Mouse (Mus musculus): ENCODE data around the gene Top2b. TPM values are rescaled to one million over a fixed set of nuclear protein-coding genes. Genes with fewer than 3 reads are reported as not detected.

The Top2b gene
- polyA plus RNA-seq (2014; fragmentation: Nextera tagmentation; extraction: Ambion mirVana) = 161 TPM in 2 replicates

DNA sequence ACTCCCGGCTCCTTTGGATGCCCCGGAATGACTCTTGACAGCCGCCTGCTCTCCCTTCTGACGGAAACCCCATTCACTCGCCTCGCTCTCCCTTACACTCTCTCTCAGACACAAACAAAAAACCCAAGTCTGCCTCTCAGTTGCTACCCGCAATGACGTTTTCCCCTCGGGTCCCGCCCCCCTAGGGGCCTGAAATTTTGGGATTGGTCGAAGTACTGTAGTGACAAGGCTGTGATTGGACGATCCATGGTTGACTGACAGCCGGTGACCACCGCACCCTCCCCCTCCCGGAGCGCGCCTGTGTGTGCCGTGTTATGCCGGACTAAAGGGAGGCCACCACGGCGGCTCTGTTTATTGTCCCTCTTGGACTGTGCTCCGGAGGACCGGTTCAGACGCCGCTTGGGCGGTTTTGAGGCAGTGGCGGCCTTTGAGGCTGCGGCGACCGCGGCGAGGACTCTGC, at the start of gene Top2b:
Gene Top2b (plus strand): TSS at position 302 of the 460 bp plus-strand sequence.
- peak; percentile 97 for DNase-seq (ENCODE audit: low spot score)
- peaks cover 11% of the 10 kb centered on the region; the same call in 1 of the 2 replicates for H3K4me1 ChIP-seq (ENCODE audit: control insufficient read depth, insufficient read depth, low read length)
- H3K36me3 ChIP-seq (ENCODE audit: control insufficient read depth, insufficient read depth, low read length) = no peaks in the 10 kb centered on the region
- peak within 1 kb of the TSS; percentile 99 for H3K9ac ChIP-seq (ENCODE audit: low read length)
- ATAC-seq (ENCODE audit: insufficient read depth, low FRiP score, low TSS enrichment) = peak; percentile 99
- no peaks in the 10 kb centered on the region for H3K27me3 ChIP-seq (ENCODE audit: control insufficient read depth, insufficient read depth, low read length)
- H3K9me3 ChIP-seq (ENCODE audit: control insufficient read depth, low read length) = no peaks in the 10 kb centered on the region
- H3K4me3 ChIP-seq (ENCODE audit: low read depth, low read length) = peak within 1 kb of the TSS; percentile 97
- under 1% methylated on average over 32 of the region's 32 CpGs for WGBS
- peak within 1 kb of the TSS; percentile 77 for H3K4me2 ChIP-seq (ENCODE audit: low read depth)
- peak within 1 kb of the TSS; percentile 99 for H3K27ac ChIP-seq (ENCODE audit: low read depth, low read length)

DNA sequence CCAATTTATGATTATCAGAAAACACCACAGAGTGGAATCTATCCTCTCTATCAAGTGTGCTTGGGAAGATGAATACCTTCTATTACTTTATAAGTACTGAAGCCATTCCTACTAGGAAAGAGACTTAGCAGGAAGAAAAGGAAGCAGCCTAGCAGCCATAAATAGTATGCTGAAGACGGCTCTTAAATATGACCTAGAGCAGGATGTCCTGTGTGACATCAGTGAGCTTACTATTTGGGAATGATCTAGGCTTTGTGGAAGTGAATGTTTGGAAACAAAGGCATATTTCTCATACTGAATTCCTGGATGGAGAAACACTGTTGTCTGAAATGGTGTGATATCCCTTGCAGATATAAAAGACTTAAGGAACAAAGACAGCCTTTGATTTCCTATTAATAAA, 48.3 kb upstream of the Top2b start:
- H3K36me3 ChIP-seq (ENCODE audit: control insufficient read depth, insufficient read depth, low read length) = no peaks in the 10 kb centered on the region
- WGBS = 75% methylated on average over 1 of the region's 1 CpGs
- DNase-seq (ENCODE audit: low spot score) (no peak), ATAC-seq (ENCODE audit: insufficient read depth, low FRiP score, low TSS enrichment) (no peak)
- no peaks in the 10 kb centered on the region for H3K27me3 ChIP-seq (ENCODE audit: control insufficient read depth, insufficient read depth, low read length)
- no peak overlapping the region for H3K9ac ChIP-seq (ENCODE audit: low read length)
- H3K4me2 ChIP-seq (ENCODE audit: low read depth) = no peak overlapping the region
- no peak overlapping the region for H3K4me3 ChIP-seq (ENCODE audit: low read depth, low read length)
- H3K4me1 ChIP-seq (ENCODE audit: control insufficient read depth, insufficient read depth, low read length) = no peaks in the 10 kb centered on the region
- no peak overlapping the region for H3K27ac ChIP-seq (ENCODE audit: low read depth, low read length)
- no peaks in the 10 kb centered on the region for H3K9me3 ChIP-seq (ENCODE audit: control insufficient read depth, low read length)

DNA sequence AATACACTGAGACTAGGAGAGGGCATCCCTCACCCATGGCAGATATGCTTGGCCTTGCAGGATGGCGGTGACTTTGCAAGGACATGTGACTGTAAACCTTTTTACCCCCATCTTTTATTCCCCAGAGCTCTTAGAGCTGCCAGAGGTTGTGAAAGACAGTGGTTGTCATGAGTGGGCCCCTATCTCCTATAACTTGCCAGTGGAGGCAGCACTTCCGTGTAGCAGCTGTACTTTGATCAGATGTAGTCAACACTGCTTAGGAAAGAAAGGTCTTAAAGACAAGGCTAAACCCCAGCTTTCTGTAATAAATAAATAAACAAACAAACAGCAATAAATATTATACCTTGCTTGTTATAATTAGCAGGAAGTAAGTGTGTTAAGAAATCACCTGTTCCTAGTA, 45.2 kb upstream of the Top2b start:
- H3K36me3 ChIP-seq (ENCODE audit: control insufficient read depth, insufficient read depth, low read length) = no peaks in the 10 kb centered on the region
- no peak overlapping the region for H3K27ac ChIP-seq (ENCODE audit: low read depth, low read length)
- no peak overlapping the region for H3K4me2 ChIP-seq (ENCODE audit: low read depth)
- H3K9ac ChIP-seq (ENCODE audit: low read length) = no peak overlapping the region
- H3K9me3 ChIP-seq (ENCODE audit: control insufficient read depth, low read length) = no peaks in the 10 kb centered on the region
- 82% methylated on average over 2 of the region's 2 CpGs for WGBS
- DNase-seq (ENCODE audit: low spot score) = no peak
- ATAC-seq (ENCODE audit: insufficient read depth, low FRiP score, low TSS enrichment) = no peak
- no peaks in the 10 kb centered on the region for H3K27me3 ChIP-seq (ENCODE audit: control insufficient read depth, insufficient read depth, low read length)
- H3K4me3 ChIP-seq (ENCODE audit: low read depth, low read length) = no peak overlapping the region
- no peaks in the 10 kb centered on the region for H3K4me1 ChIP-seq (ENCODE audit: control insufficient read depth, insufficient read depth, low read length)

DNA sequence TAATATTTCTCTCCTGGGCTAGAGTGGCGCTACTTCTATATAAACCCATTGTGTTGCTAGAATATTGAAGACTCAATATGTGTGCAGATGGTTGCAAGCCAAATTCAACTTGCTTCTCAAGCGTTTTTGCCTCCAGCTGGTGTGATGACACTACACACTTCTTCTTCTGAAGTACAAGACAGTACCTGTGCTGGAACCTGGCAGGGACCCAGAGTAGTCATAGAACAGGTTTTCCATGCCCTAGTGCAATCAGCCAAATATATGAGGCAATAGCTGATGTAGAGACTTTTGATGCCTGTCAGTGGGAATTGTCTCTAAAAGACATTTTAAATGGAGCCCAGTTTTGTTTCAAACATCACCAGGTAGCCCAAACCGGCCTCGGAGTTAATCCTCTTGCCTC, 40.6 kb upstream of the Top2b start:
- Histone ChIP-seq H3K27ac (ENCODE audit: low read depth, low read length) (no peak overlapping the region), H3K4me3 (ENCODE audit: low read depth, low read length) (no peak overlapping the region), H3K9ac (ENCODE audit: low read length) (no peak overlapping the region), H3K27me3 (ENCODE audit: control insufficient read depth, insufficient read depth, low read length) (no peaks in the 10 kb centered on the region), H3K4me2 (ENCODE audit: low read depth) (no peak overlapping the region), H3K36me3 (ENCODE audit: control insufficient read depth, insufficient read depth, low read length) (no peaks in the 10 kb centered on the region), H3K4me1 (ENCODE audit: control insufficient read depth, insufficient read depth, low read length) (no peaks in the 10 kb centered on the region), H3K9me3 (ENCODE audit: control insufficient read depth, low read length) (no peaks in the 10 kb centered on the region)
- 88% methylated on average over 4 of the region's 4 CpGs for WGBS
- ATAC-seq (ENCODE audit: insufficient read depth, low FRiP score, low TSS enrichment) (no peak), DNase-seq (ENCODE audit: low spot score) (no peak)

DNA sequence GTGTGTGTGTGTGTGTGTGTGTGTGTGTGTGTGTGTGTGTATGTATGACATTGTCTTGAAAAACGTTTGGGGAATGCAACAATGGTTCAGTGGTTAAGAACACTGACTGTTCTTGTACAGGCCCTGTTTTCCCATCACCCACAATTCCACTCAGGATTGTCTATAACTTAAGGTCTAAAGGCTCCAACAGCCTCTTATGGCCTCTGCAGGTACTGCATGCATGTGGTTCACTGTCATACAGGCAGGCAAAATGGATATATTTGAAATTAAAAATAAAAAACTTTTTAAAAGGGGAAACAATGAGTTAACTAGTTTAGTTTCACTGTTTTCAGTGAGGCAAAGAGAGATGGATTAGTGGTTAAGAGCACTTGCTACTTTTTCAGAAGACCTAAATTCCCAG, 39.8 kb upstream of the Top2b start:
- 17% methylated on average over 1 of the region's 1 CpGs for WGBS

DNA sequence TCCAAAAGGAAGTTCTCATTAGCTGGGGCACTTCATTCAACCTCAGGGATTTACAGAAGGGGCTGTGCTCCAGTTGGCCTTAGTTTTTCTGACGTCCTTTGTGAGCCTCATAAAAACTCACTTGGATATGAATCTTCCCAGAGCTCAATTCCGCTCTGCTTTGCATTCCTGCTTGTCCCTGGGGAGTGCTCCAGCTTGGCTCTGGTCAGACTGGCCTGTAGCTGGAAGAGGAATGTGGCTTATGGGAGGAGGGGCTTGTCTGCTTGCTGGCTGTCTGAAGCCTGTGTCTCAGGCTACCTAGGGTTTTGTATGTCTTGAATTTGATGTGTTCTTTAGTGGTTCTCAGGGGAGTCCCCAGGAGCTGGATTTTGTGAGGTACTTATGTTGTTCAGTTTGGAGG, 36.4 kb upstream of the Top2b start:
- peak; percentile 55; the same call in 1 of the 2 replicates for ATAC-seq (ENCODE audit: insufficient read depth, low FRiP score, low TSS enrichment)
- H3K4me3 ChIP-seq (ENCODE audit: low read depth, low read length) = no peak overlapping the region
- H3K27me3 ChIP-seq (ENCODE audit: control insufficient read depth, insufficient read depth, low read length) = no peaks in the 10 kb centered on the region
- H3K4me1 ChIP-seq (ENCODE audit: control insufficient read depth, insufficient read depth, low read length) = no peaks in the 10 kb centered on the region
- H3K9me3 ChIP-seq (ENCODE audit: control insufficient read depth, low read length) = no peaks in the 10 kb centered on the region
- peak; percentile 63 for DNase-seq (ENCODE audit: low spot score)
- no peaks in the 10 kb centered on the region for H3K36me3 ChIP-seq (ENCODE audit: control insufficient read depth, insufficient read depth, low read length)
- no peak overlapping the region for H3K9ac ChIP-seq (ENCODE audit: low read length)
- 0 out of 2 replicates have a peak overlapping the region, but pooled peaks have one; percentile 10 for H3K27ac ChIP-seq (ENCODE audit: low read depth, low read length)
- H3K4me2 ChIP-seq (ENCODE audit: low read depth) = no peak overlapping the region
- WGBS = 9% methylated on average over 2 of the region's 2 CpGs

More for the DNA sequence above, 39.8 kb upstream of the Top2b start:
- no peaks in the 10 kb centered on the region for H3K36me3 ChIP-seq (ENCODE audit: control insufficient read depth, insufficient read depth, low read length)
- no peaks in the 10 kb centered on the region for H3K4me1 ChIP-seq (ENCODE audit: control insufficient read depth, insufficient read depth, low read length)
- H3K4me3 ChIP-seq (ENCODE audit: low read depth, low read length) = no peak overlapping the region
- ATAC-seq (ENCODE audit: insufficient read depth, low FRiP score, low TSS enrichment) = no peak
- DNase-seq (ENCODE audit: low spot score) = no peak
- no peaks in the 10 kb centered on the region for H3K27me3 ChIP-seq (ENCODE audit: control insufficient read depth, insufficient read depth, low read length)
- no peak overlapping the region for H3K27ac ChIP-seq (ENCODE audit: low read depth, low read length)
- no peak overlapping the region for H3K9ac ChIP-seq (ENCODE audit: low read length)
- H3K4me2 ChIP-seq (ENCODE audit: low read depth) = no peak overlapping the region
- no peaks in the 10 kb centered on the region for H3K9me3 ChIP-seq (ENCODE audit: control insufficient read depth, low read length)

DNA sequence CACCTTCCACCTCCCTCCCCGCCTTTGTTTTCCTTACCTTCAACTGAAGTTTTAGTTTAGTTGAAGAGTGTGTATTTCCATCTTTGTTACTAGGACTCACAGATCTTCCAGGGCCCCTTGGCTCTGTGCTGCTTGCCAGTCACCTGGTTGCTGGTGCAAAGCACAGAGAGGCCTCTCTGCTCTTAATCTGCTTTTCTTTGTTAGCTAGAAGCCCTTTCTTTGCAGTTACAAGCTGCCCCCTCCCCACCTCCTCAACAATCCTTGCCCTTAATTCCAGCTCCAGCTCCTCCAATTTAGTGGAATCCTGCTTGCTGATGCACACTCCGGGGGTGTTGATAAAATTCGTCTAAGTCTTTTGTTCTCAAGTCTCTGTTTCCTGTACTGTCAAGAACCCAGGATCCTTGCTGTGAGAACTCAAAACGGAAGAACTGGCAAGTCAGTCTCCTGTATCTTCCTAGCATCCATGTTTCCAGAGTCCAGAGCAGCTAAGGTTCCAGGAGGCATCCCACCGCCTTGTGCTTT, 36.0 kb upstream of the Top2b start:
- 42% methylated on average over 5 of the region's 5 CpGs for WGBS
- H3K4me1 ChIP-seq (ENCODE audit: control insufficient read depth, insufficient read depth, low read length) = no peaks in the 10 kb centered on the region

DNA sequence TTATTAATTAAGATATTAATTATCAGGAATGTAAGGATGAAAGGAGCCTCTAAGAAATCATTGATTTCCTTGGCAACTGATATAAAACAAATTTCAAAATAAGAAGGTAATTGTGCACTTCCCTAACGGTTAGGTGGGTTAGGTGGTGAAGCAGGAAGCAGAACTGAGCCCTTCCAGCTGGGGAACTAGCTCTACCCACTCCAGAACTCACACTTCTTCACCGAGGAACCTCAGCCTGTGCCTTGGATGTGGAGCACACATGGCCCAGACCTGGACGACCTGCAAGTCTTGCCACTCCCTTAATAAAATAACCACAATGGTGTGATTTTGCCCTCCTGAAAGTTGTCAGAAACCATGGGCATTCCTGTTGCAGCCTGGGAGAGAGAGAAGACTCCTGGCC, 35.2 kb upstream of the Top2b start:
- H3K27ac ChIP-seq (ENCODE audit: low read depth, low read length) = no peak overlapping the region
- ATAC-seq (ENCODE audit: insufficient read depth, low FRiP score, low TSS enrichment) = no peak
- H3K4me3 ChIP-seq (ENCODE audit: low read depth, low read length) = no peak overlapping the region
- H3K27me3 ChIP-seq (ENCODE audit: control insufficient read depth, insufficient read depth, low read length) = no peaks in the 10 kb centered on the region
- no peak for DNase-seq (ENCODE audit: low spot score)
- H3K9ac ChIP-seq (ENCODE audit: low read length) = no peak overlapping the region
- no peaks in the 10 kb centered on the region for H3K4me1 ChIP-seq (ENCODE audit: control insufficient read depth, insufficient read depth, low read length)
- no peaks in the 10 kb centered on the region for H3K9me3 ChIP-seq (ENCODE audit: control insufficient read depth, low read length)
- 67% methylated on average over 3 of the region's 3 CpGs for WGBS
- H3K4me2 ChIP-seq (ENCODE audit: low read depth) = no peak overlapping the region
- H3K36me3 ChIP-seq (ENCODE audit: control insufficient read depth, insufficient read depth, low read length) = no peaks in the 10 kb centered on the region

More for the DNA sequence above, 36.0 kb upstream of the Top2b start:
- 0 out of 2 replicates have a peak overlapping the region, but pooled peaks have one; percentile 7 for H3K9ac ChIP-seq (ENCODE audit: low read length)
- no peak for DNase-seq (ENCODE audit: low spot score)
- no peaks in the 10 kb centered on the region for H3K36me3 ChIP-seq (ENCODE audit: control insufficient read depth, insufficient read depth, low read length)
- 0 out of 2 replicates have a peak overlapping the region, but pooled peaks have one; percentile 10 for H3K27ac ChIP-seq (ENCODE audit: low read depth, low read length)
- H3K9me3 ChIP-seq (ENCODE audit: control insufficient read depth, low read length) = no peaks in the 10 kb centered on the region
- no peak overlapping the region for H3K4me2 ChIP-seq (ENCODE audit: low read depth)
- no peaks in the 10 kb centered on the region for H3K27me3 ChIP-seq (ENCODE audit: control insufficient read depth, insufficient read depth, low read length)
- H3K4me3 ChIP-seq (ENCODE audit: low read depth, low read length) = no peak overlapping the region
- ATAC-seq (ENCODE audit: insufficient read depth, low FRiP score, low TSS enrichment) = no peak

DNA sequence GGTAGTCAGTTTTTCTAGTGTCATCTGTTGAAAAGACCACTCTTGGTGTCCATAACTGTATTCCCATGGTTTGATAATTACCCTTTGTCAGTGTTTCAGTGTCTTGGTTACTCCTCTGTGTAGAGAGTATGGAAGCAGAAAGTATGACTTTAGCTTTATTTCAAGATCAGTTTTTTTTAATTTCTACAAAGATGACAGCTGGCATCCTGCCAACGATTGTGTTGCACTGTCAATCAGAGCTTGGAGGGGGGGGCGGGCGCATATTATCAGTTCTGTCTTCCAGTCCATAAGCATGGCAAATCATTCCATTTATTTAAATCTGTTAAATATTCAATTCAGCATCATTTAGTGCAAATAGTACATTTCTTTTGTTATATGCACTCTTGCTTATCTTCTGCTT, 30.7 kb upstream of the Top2b start:
- WGBS = 88% methylated on average over 3 of the region's 3 CpGs
- DNase-seq (ENCODE audit: low spot score) (no peak), ATAC-seq (ENCODE audit: insufficient read depth, low FRiP score, low TSS enrichment) (no peak)
- H3K27ac ChIP-seq (ENCODE audit: low read depth, low read length) = no peak overlapping the region
- no peaks in the 10 kb centered on the region for H3K27me3 ChIP-seq (ENCODE audit: control insufficient read depth, insufficient read depth, low read length)
- H3K9ac ChIP-seq (ENCODE audit: low read length) = no peak overlapping the region
- no peaks in the 10 kb centered on the region for H3K9me3 ChIP-seq (ENCODE audit: control insufficient read depth, low read length)
- H3K4me3 ChIP-seq (ENCODE audit: low read depth, low read length) = no peak overlapping the region
- H3K36me3 ChIP-seq (ENCODE audit: control insufficient read depth, insufficient read depth, low read length) = no peaks in the 10 kb centered on the region
- H3K4me1 ChIP-seq (ENCODE audit: control insufficient read depth, insufficient read depth, low read length) = no peaks in the 10 kb centered on the region
- no peak overlapping the region for H3K4me2 ChIP-seq (ENCODE audit: low read depth)

Data from neural tube, embryonic 11.5 days (tissue).